Mouse (Mus musculus) Patski (cell line): ENCODE measurements around the gene Lonp1. TPM values are rescaled to one million over a fixed set of nuclear protein-coding genes. Genes with fewer than 3 reads are reported as not detected.

Source experiments
- ATAC-seq: fragments of 100-300 bp; one replicate; pipeline ENCODE4 v1.8.0; 2021
- CTCF ChIA-PET: fragments of 350-600 bp; sonication (Branson Sonifier 250); formaldehyde crosslinking; loops from one replicate; lab custom pipeline; 2022; ENCODE audit warnings: inconsistent platforms; lab: Charles Lee
- POLR2A ChIA-PET: fragments of 350-600 bp; sonication (Branson Sonifier 250); formaldehyde crosslinking; loops from one replicate; lab custom pipeline; 2022; ENCODE audit warnings: antibody characterized with exemption, inconsistent platforms; lab: Charles Lee
- DNase-seq: peaks from one replicate; pipeline ENCODE4 v3.0.0-alpha.2; 2011; ENCODE audit warnings: low read depth, low spot score
- H3K27me3 ChIP-seq: fragments of 371-371 bp; one replicate; pipeline ENCODE4 v1.5.1; 2021
- CTCF ChIP-seq: fragments of 100-300 bp; IDR thresholded peaks from one replicate; pipeline ENCODE4 v1.5.1; 2021
- in situ Hi-C: fragments of 300-500 bp; cut with MboI; formaldehyde crosslinking; loops from 3 replicates; pipeline ENCODE4 v1.11.1; 2018; ENCODE audit warnings: low pct_unique_long_range_greater_than_20kb, mixed read lengths
- polyA plus RNA-seq: library from polyadenylated mRNA; unstranded; gene quantifications from one replicate; pipeline ENCODE4 v1.2.3, GENCODE M21; 2021

The Lonp1 gene
- 193 TPM for polyA plus RNA-seq

DNA sequence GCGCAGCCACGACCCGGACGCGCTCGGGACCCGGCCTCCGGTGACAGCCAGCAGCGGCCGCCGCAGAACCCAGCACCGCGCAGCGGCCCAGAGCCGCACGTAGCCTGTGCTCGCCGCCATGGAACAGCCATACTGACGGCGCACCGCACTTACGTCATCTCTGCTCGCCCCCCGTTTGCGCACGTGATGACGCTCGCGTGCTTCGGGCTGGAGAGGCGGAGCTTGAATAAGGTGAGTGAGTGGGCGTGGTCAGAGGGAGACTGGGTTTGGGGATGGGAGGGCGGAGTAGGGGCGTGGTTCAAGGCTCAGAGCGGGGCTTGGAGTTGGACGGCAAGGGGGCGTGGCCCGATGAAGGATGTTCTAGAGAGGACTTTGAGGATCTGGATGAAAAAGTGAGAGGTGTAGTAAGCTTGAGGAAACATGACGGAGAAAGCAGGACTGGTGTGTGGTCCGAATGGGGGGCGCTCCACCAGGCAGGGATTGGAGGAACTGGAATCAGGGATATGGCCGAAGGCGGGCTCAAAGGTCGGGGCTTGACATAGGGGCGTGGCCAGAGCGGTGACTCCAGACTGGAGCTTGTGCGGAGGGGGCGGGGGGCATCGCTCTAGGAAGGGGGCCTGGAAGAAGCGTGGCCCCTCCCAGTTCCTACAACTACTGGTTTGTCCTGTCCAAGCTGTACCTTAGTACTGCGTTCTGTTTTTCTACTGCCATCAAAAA lies at the start of gene Lonp1:
Lonp1 (minus strand) TSS at position 134 of the 717 bp plus-strand sequence.
- CTCF ChIA-PET: interaction anchor here (1.1 to 1.8 kb wide), 2 partner anchors 29 to 42 kb away, joined by 4 to 9 read pairs; no protein-coding TSS in a partner anchor
- in situ Hi-C loops: loop anchor here (5.0 kb wide), 1 partner anchor 40 kb away; no protein-coding TSS in a partner anchor
- ATAC-seq: peak; percentile 77

DNA sequence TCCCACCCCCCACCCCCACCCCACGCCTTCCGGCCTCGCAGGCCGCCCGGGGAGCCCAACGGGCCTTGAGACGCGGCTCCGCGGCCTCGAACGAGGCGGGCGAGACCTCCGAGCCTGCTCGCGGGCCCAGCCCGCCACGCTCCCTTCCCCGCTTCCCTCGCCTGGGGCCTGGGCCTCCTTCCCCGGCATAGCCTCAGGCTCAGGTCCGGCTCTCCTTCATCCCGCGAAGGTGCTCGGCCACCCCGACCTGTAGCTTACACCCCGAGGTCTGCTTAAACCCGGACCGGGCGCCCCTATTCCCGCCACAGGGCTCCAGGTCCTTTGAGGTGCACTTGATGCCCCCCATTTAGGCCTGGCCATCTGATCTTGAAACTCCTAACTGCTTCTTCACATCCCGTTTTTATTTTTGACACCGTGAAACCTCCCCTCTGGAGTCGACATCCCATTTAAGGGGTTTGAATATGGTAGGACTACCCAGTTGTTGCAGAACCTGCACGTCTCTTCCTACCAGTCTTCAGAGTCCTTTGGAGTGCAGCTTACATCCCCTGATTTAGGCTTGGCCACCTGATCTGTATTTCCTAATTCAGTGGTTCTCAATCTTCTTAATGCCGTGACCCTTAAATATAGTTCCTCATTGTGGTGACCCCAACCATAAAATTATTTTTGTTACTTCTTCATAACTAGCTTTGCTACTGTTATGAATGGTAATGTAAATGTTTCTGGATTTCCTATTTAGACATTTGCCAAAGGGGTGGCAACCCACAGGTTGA lies 47.1 kb upstream of the Lonp1 start:
- POLR2A ChIA-PET: interaction anchor here (0.6 kb wide), 1 partner anchor 21 kb away, joined by 3 read pairs; no protein-coding TSS in a partner anchor
- in situ Hi-C loops: loop anchor here (5.0 kb wide), 1 partner anchor 317 kb away; no protein-coding TSS in a partner anchor
- no peaks in the 10 kb centered on the region for H3K27me3 ChIP-seq
- ATAC-seq: no peak
- no peak for DNase-seq
- CTCF ChIA-PET: no interaction called here
- TF ChIP-seq CTCF: no peak

More for the DNA sequence above, at the start of gene Lonp1:
- POLR2A ChIA-PET: interaction anchor here (1.2 kb wide), 1 partner anchor 19 kb away, joined by 3 read pairs; no protein-coding TSS in a partner anchor
- H3K27me3 ChIP-seq: no peaks in the 10 kb centered on the region
- TF ChIP-seq CTCF: no peak
- peak; percentile 83 for DNase-seq

DNA sequence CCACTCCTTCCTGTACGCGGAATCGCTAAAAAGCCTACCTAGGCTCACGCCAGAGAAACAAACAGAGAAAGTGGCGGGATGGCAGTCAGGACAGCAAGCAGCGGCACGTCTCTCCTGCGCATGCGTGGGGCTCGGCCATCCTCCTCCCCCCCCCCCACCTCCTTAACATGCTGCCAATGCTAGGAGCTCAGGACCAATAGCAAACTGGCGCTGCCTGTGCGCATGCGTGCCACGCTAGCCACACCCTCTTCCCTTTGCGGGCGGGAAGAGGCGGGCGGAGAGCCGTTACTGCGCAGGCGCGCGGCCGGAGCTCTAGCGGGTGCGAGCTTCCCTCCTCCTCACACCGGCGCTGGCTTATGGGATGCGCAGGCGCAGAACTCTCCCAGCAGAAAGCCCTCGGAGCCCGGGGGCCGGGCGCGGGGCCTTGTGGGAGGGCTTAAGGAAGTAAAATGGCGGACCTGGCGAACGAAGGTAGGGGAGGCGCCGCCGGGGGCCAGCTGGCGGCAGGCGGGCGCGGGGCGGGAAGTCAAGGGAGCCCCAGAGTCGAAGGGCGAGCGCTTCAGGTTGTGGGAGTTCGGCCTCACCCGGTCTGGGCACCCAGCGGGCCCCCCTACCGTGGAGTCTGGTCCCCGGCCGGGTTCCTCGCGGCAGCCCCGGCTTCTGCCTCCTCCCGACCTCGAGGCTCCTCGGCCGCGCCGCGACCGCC lies 46.4 kb upstream of the Lonp1 start, which contains the start of gene Ranbp3:
Ranbp3 (plus strand) TSS at position 354 of the 706 bp plus-strand sequence.
- CTCF ChIA-PET: no interaction called here
- in situ Hi-C loops: loop anchor here (5.0 kb wide), 1 partner anchor 316 kb away; no protein-coding TSS in a partner anchor
- DNase-seq: peak; percentile 89
- POLR2A ChIA-PET: interaction anchor here (0.7 kb wide), 1 partner anchor 197 kb away, joined by 3 read pairs; no protein-coding TSS in a partner anchor
- H3K27me3 ChIP-seq: no peaks in the 10 kb centered on the region
- peak; percentile 81 for ATAC-seq
- TF ChIP-seq CTCF: no peak

DNA sequence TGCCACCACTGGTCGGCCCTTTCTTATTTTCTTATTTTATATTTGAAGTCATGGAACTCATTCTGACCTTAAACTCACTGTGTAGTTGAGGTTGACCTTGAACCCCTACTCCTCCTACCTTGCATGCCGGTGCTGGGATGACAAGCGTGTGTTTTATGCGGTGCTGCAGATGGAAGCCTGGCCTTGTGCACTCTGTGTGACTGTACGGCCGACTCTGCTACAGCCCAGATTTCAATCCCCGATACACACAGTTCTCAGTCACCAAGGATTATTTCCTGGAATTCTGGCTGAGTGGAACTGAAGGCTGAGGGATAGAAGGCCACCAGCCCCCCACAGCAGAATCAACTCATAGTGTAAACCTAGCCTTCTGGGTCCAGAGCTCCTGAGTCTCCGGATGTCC lies 43.1 kb upstream of the Lonp1 start:
- no peak for ATAC-seq
- CTCF ChIA-PET: interaction anchor here (1.3 to 3.3 kb wide), 5 partner anchors 10 to 111 kb away, joined by 3 to 12 read pairs (median 9); partner anchors contain the start of genes Catsperd and Lonp1
- TF ChIP-seq CTCF: no peak
- POLR2A ChIA-PET: interaction anchor here (1.3 kb wide), 1 partner anchor 44 kb away, joined by 4 read pairs; no protein-coding TSS in a partner anchor
- no peak for DNase-seq
- in situ Hi-C loops: loop anchor here (5.0 kb wide), 2 partner anchors 42 to 312 kb away; partner anchors contain the start of genes Catsperd and Lonp1
- H3K27me3 ChIP-seq: no peaks in the 10 kb centered on the region

DNA sequence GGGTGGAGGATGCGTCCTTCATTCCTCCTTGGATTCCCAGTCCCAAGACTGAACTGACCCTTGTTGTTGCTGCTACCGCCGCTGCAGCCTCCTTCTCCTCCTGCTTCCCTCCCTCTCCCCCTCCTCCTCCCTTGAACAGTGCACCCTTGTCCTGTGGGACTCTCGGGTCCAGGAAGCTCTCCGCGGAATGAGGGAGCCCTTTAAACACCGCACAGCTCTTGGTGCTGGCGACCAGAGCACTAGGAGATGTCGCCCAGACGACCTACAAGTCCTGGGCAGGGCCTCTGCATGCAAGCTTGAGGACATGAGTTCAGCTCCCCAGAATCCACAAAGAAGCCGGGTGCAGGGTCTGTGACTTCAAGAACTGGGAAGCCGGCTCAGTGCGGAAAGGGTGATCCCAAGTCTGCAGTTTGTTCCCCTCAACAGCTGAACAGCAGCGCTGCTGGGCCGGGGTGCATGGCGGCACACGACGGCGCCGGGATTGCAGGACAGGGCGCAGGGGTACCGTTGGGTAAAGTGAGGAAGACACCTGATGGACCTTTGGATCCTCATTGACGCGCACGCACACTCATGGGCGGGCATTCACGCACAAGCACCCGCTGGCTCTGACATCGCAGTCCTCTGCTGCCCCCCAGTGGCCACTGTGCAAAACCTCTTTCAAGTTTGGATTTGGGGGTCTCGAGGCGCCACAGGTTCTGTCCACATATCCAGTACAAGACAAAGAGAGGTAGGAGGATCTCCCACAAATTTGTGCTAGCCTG lies 41.9 kb upstream of the Lonp1 start:
- H3K27me3 ChIP-seq: no peaks in the 10 kb centered on the region
- CTCF ChIA-PET: interaction anchor here (0.9 to 3.3 kb wide), 6 partner anchors 11 to 110 kb away, joined by 3 to 12 read pairs (median 6); partner anchors contain the start of genes 2410015M20Rik, Catsperd and Lonp1
- in situ Hi-C loops: loop anchor here (5.0 kb wide), 1 partner anchor 41 kb away; the partner anchor contains the start of genes Catsperd and Lonp1
- POLR2A ChIA-PET: interaction anchor here (0.6 to 1.3 kb wide), 4 partner anchors 43 to 83 kb away, joined by 3 to 5 read pairs (median 4); no protein-coding TSS in a partner anchor
- ATAC-seq: no peak
- no peak for DNase-seq
- peak; percentile 97 for TF ChIP-seq CTCF

DNA sequence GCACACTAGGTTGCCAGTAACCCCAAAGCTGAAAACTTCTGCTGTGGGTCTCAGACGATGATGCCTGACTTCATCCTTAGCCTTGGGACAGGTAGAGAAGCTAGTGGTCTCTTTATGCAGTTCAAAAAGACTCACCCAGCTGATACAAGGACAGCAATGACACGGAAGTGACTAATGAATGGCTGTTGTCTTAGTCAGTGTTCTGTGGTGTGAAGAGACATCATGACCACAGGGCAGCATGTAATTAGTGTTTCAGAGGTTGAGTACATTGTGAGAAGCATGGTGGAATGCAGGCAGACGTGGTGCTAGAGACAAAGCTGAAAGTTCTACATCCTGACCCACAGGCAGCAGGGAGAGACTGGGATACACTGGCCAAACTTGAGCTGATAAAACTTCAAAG lies 40.9 kb upstream of the Lonp1 start:
- CTCF ChIA-PET: interaction anchor here (1.1 to 3.0 kb wide), 2 partner anchors 45 to 109 kb away, joined by 3 to 9 read pairs; no protein-coding TSS in a partner anchor
- H3K27me3 ChIP-seq: no peaks in the 10 kb centered on the region
- no peak for DNase-seq
- TF ChIP-seq CTCF: no peak
- POLR2A ChIA-PET: interaction anchor here (1.3 kb wide), 1 partner anchor 63 kb away, joined by 3 read pairs; no protein-coding TSS in a partner anchor
- ATAC-seq: peak; percentile 22
- in situ Hi-C loops: loop anchor here (5.0 kb wide), 1 partner anchor 40 kb away; the partner anchor contains the start of genes Catsperd and Lonp1

DNA sequence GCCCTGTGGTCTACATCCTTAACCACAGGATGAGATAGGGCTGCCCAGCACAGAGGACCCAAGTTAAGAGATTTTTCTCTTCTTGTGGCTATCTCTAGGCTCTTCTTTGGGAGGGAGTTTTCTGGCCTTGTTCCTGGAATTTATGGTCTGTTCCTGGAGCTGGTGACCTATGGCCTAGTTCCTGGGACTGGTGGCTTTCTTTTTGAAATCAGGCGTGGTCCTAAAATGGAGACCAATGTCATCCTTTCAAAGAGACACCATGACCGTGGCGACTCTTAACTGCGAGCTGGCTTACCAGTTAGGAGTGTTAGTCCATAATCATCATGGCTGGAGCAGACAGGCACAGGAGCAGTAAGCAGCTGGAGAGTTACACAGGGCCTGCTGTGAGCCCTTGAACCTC lies 39.7 kb upstream of the Lonp1 start:
- in situ Hi-C loops: loop anchor here (5.0 kb wide), 1 partner anchor 39 kb away; the partner anchor contains the start of genes Catsperd and Lonp1
- ChIA-PET CTCF (interaction anchor here (1.4 kb wide), 1 partner anchor 108 kb away, joined by 5 read pairs; no protein-coding TSS in a partner anchor), POLR2A (no interaction called here)
- TF ChIP-seq CTCF: no peak
- no peak for DNase-seq
- no peak for ATAC-seq
- no peaks in the 10 kb centered on the region for H3K27me3 ChIP-seq

DNA sequence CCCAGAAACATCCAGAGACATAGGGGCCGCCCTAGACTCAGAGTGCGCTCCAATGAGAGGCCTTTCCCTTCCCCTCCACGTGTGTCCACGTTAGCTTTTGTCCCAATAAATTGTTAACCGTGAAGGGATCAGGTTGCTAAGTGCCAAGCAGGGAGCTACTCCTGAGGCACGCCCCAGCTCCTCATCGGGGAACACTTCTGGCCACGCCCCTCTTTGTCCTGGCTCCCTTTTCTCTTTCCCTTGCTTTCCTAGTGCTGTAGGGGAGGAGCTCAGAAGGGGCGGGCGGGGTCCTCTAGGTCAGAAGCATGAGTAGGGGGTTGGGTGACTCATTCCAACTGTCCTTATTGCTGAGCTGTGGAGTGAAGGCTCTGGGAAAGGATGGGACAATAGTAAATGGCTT lies 37.6 kb upstream of the Lonp1 start:
- ATAC-seq: no peak
- H3K27me3 ChIP-seq: no peaks in the 10 kb centered on the region
- in situ Hi-C loops: no loop called here
- TF ChIP-seq CTCF: no peak
- ChIA-PET CTCF (no interaction called here), POLR2A (no interaction called here)
- no peak for DNase-seq

DNA sequence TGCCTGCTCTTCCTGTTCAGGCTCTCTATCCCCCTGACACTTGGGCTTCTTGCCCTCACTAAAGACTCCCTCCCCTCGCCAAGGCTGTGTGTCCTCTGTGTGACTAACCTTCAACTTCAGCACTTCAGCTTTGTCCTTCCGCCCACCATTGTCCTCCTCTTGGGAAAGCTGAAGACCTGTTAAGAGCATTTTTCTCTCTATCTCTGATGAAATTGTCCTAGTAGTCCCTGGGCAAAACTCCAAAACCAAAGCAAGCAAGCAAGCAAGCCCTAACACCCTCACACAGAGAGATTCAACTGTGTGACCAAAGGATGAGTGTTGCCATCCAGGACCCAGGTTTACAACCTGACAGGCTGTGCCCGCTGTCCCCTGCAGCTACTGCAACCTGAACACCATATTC lies 37.0 kb upstream of the Lonp1 start:
- ChIA-PET POLR2A (no interaction called here), CTCF (no interaction called here)
- no peak for DNase-seq
- no peaks in the 10 kb centered on the region for H3K27me3 ChIP-seq
- TF ChIP-seq CTCF: no peak
- ATAC-seq: no peak
- in situ Hi-C loops: no loop called here
